Mouse (Mus musculus) ES-CJ7 (cell line): ENCODE measurements around the gene Mad1l1.
A peak's percentile ranks its signal among the peaks of the same experiment; 100 is the strongest.

Experiments
- DNase-seq: peaks from one replicate; pipeline ENCODE4 v3.0.0; 2011; ENCODE audit warnings: low read depth, low spot score

The Mad1l1 gene

GRCm38 (mm10) chr5:140324058-140324457 lies 2.7 kb upstream of the Mad1l1 start:
- DNase-seq: peak; percentile 48

- no peak for DNase-seq
Observed at GRCm38 (mm10) chr5:140321756-140322575, 614 bp upstream of the Mad1l1 start.

DNA sequence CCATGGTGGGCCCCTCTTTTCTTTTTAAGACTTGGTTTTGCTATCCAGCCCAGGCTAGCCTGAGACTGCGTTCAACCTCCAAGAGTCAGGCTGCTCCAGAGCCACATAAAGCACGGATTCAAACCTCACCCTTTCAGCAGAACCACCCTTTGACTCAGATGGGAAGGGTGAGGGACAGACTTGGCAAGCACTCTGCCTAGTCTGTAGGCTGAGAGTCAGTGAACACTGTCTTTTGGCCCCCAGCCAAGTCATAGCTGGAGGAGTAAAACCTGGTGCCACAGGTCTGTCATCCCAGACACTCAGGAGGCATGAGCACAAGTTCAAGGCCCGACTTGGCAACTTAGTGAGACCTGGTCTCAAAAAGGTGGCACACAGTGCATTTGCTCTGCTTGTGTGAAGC lies 4.6 kb downstream of the Mad1l1 start:
- no peak for DNase-seq

GRCm38 (mm10) chr5:140307602-140308001 lies 13.8 kb downstream of the Mad1l1 start:
- DNase-seq: no peak

- DNase-seq: no peak
Observed at GRCm38 (mm10) chr5:140306016-140306415, 15.3 kb downstream of the Mad1l1 start.

GRCm38 (mm10) chr5:140298291-140298690 lies 23.1 kb downstream of the Mad1l1 start:
- DNase-seq: no peak

- peak; percentile 73 for DNase-seq
Observed at GRCm38 (mm10) chr5:140292152-140292551, 29.2 kb downstream of the Mad1l1 start.

DNA sequence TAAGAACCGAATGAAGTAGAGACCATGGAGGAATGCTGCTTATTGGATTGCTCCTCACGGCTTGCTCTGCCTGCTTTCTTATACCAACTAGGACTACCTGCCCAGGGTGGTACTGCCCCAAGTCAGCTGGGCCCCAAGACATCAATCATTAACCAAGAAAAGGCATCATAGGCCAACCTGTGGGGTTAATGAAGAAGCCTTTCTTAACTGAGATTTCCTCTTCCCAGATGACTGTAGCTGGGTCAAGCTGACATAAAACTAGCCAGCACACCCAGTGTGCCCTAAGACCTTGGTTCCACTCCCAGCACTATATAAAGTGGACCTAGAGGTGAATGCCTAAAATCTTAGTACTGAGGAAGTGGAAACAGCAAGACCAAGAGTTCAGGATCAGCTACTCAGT lies 32.2 kb downstream of the Mad1l1 start:
- DNase-seq: no peak

GRCm38 (mm10) chr5:140288287-140288686 lies 33.1 kb downstream of the Mad1l1 start:
- no peak for DNase-seq

DNA sequence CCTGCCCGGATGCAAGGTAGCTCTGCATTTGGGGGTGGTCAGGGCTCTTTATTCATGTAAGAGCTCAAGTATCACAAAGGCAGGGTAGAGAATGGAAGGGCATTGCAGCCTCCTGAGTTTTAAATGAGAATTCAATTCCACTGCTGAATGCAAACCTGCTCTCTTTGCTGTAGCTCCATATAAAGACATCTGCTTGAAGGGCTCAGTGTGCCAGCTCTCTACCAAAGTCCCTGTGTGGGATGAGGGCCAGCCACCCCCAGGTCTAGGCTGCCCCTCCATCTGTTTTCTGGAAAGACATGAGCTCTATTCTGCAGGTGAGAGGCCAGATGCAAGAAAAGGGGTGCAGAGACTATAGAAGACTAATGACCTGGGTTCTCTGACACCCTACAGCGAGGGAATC lies 36.6 kb downstream of the Mad1l1 start:
- no peak for DNase-seq

DNA sequence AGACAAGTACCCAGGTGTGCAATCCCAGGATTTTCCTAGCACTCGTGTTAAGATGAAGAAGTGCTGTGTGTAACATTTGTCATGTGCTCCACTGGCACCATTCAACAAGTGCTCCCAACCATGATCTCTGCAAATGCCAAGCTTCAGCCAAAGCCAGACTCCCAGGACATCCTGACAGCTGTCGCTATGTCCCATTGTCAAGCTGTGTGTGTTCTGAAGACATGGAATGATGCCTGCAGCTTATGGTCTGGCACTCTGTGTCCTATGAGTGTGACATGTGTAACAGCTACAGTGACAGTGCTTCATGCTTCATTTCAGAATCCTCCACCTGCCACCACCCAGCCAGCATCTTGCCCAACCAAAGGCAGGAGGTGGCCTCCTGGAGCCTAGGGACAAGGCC lies 37.3 kb downstream of the Mad1l1 start:
- DNase-seq: no peak

DNA sequence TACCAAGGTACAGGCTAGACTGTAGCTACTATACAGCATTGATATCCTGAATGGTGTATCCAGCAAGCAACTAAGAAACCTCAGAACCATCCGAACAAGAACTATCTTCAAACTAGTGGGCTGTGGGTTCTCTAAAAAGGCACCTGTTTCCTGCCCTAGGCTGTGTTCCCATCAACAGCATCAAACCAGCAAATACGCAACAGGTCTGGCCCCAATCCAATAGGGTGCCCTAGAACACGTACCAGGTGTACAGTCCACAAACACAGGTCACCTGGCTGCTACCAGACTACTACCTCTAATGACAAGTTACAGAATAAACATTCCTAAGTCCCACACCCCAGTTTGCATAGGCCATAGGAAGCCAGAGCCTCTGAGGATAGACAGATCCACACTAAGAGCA lies 38.5 kb downstream of the Mad1l1 start:
- DNase-seq: no peak

- peak; percentile 79 for DNase-seq
Observed at GRCm38 (mm10) chr5:140282376-140282775, 39.0 kb downstream of the Mad1l1 start.

GRCm38 (mm10) chr5:140280205-140280604 lies 41.1 kb downstream of the Mad1l1 start:
- no peak for DNase-seq

GRCm38 (mm10) chr5:140276779-140277178 lies 44.6 kb downstream of the Mad1l1 start:
- DNase-seq: no peak

- DNase-seq: no peak
Observed at GRCm38 (mm10) chr5:140270976-140271685, 50.2 kb downstream of the Mad1l1 start.

DNA sequence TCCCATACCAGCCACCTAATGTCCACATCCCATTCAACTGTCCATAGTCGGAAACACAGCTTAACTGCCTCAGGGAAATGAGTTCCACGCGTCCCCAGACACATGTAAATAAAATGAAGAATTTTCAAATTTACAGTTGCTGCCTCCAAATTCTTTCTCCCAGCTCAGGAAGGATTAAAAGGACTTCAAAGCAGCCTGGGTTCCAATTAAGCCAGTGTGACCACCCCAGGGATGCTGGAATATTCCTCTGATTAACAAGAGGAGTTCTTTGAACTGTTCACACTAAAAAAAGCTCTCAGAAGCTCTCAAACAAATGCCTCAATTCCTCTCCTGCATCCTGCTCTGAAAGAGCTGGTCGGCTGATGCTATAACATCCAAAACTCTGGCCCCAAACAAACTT lies 53.0 kb downstream of the Mad1l1 start:
- DNase-seq: no peak

- DNase-seq: no peak
Observed at GRCm38 (mm10) chr5:140267061-140267460, 54.3 kb downstream of the Mad1l1 start.

GRCm38 (mm10) chr5:140264825-140265575 lies 56.4 kb downstream of the Mad1l1 start:
- no peak for DNase-seq

- DNase-seq: no peak
Observed at GRCm38 (mm10) chr5:140263754-140264749, 57.3 kb downstream of the Mad1l1 start.

DNA sequence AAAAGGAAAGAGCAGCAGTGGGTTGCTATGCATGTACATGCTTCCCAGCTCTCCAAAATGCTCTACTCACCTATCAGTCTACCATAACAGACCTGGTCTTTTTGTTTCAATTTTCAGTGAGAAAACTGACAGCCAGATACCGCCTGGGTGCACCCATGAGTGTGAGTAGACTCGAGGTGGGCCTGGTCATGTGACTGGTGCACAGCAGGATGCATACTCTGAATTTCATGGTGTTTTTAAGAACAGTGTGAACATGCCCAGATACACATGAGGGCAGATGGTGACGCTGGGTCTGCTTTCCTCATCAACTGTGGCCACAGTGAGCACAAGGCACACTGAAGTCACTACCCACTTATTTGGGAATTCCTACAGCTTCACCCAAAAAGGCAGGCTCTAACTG lies 59.0 kb downstream of the Mad1l1 start:
- DNase-seq: no peak
